Mouse (Mus musculus): Measurements from ENCODE around the gene Rnf227.

- TF ChIP-seq CTCF (IDR thresholded peaks at IDR 0.05; ENCODE audit: low read depth, low read length) (no peak), POLR2A (IDR thresholded peaks at IDR 0.05; ENCODE audit: insufficient read depth, low read length) (peak; percentile 96)
Observed at GRCm38 (mm10) chr11:69323667-69324111, 16.6 kb upstream of the Rnf227 start, which contains the start of the genes Cntrob and Trappc1.
